Mouse (Mus musculus): ENCODE measurements around the gene Cct8l1.
A peak's percentile ranks its signal among the peaks of the same experiment; 100 is the strongest.

The Cct8l1 gene

DNA sequence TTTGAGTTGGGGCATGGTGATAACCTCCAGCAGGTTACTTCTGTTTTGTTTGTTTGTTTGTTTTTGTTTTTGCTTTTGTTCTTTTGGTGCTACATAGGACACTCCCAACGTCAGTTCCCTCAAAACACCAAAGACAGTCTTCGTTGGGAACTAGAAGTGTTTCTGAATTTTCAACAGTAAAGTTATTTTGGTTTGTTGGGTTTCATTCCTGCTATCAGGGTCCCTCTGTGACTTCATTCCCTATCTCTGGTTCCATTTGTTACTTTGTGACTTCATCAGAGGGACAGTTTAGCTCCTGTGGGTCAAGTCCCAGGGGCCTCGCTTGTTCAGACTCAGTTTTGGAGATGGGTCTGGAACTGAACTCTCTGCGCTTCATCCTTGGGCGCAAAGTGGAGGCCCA, at the start of gene Cct8l1:
Gene Cct8l1, plus strand, starts transcription at position 301 of the 400 bp plus-strand sequence.
- DNase-seq (ENCODE audit: low spot score), result no peak

DNA sequence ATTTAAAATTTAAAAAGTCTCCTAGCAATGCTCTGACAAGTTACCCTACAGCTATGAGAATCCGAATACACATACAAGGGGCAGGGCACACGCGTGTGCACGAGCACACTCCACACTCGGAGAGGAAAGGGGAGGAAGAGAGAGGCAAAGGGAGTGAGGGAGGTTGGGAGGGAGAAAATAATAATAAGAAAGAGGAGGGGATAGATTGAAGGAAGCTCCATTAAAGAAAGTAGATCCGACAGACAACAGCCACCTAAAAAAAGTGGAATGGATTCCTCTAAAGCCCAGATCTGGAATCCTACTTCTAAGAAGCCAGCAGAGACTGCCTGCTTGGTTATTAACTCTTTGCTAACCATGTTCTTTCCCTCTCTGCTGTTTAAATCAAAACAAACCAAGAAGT, 43.8 kb upstream of the Cct8l1 start:
- no peak for DNase-seq (ENCODE audit: low spot score)

DNA sequence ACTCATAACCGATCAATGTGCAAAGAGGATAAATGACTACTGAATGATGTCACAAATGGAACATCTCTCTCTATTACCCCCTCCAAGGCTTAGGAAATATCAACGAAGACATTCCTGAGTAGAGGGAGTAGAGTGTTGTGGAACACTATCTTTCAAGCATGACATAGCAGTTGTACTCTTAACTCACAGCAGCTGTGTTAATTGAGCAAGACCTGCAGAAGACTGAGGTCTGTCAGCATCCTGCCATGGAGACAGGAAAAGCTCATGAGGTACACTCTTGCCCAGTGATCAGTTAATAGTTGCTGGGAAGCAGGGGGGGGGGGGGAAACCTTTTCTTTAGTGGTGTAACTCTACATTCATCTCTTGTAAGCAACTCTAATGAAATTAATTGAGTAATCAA, 40.1 kb upstream of the Cct8l1 start:
- DNase-seq (ENCODE audit: low spot score), result no peak

DNA sequence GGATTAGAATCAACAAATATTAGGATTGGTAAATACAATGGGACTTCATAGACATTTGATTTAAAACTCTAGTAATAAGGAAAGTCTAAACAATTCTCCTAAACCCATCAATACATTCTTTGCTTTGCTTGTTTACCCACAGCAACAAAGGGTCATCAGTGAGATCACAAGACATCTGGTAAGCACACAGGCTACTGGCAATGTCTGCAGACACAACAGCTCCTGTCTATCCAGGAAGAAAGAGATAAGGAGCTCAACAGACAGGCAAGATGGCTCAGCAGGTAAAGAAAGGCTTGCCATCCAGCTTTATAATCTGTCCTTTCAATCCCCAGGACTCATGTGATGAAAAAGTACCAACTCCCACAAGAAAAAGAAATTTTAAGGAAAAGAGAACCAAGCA, 37.0 kb upstream of the Cct8l1 start:
- DNase-seq (ENCODE audit: low spot score), result no peak

DNA sequence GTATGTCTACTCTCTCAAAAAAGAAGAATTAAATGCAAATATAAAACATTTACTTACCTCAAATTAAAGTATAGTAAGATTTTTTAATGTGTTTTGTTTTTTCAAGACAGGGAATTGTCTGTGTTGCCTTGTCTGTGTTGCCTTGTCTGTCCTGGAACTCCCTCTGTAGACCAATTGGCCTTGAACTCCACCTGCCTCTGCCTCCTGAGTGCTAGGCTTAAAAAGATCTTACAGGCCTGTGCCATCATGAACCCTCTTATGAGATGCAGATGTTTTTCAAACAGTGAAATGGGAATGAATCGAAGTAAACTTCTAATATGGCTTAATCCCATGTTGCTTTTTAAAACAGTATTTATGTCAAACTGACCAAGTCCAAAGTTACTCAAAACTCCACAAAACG, 19.2 kb upstream of the Cct8l1 start:
- no peak for DNase-seq (ENCODE audit: low spot score)

DNA sequence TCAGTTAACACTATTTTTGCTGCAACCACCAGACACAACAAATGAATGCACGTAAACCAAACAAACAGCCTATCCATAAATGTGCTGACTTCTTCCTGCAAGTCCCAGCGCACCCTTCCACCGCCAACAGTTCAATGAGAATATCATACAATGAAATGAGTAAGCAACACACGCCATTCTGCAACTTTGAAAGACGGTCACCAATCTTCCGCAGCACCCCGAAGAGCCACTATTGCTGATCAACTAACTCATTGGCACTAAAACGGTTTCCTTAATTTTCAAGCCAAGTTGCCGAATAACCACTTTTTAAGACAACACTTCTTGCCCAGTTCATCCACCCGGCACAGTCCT, 18.5 kb upstream of the Cct8l1 start:
- DNase-seq (ENCODE audit: low spot score), result no peak

DNA sequence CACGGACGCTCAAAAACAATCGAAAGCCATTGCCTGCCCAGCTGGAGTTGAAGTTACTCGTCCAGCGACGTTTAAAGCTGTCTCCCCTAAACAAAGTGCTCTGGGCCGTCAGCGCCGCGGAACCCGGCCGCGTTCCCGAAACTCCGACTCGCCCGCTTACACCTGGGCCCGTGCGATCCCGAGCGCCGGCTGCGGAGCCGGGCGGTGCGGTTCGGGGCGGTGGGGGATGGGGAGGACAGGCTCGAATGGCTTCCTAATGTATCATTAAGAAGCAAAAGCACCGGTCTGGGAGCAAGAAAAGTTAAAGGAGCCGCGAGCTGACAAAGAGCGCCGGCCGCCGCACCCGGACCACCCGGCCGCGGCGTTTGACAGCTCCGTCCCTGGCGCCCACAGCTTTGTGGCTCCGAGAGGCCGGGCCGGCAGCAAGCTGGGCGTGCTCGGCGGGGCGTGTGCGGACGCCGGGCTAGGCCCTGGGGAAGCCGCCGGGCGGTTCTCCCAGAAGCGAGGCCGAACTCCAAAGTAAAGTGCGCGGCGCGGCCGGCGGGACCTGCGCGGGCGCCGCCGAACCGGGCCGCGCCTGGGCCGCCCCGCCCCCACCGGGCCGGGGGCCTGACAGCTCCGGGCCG, 18.0 kb upstream of the Cct8l1 start:
- peak; percentile 54 for DNase-seq (ENCODE audit: low spot score)

DNA sequence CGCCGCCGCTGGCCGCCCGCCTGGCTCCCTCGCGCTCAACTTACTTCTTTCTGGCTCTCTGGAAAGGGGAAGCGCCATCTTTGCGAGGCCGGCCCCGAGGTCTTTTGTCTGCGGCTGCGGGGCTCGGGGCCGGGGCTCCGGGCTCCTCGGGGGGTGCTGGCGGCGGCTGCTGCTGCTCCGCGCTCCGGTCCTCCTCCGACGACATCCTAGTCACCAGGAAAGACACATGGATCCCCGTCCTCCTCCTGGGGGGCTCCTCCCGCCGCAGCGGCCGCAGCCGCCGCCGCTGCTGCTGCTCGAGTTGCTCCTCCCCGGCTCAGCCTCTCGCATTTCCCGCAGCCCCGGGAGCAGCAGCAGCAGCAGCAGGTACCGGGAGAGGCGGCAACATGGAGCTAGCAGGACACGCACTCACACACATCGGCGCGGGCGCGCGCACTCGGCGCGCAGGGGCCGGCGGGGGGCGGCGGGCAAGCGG, 17.5 kb upstream of the Cct8l1 start, which contains the start of gene Kmt2c:
Gene Kmt2c, minus strand, starts transcription at position 438 of the 475 bp plus-strand sequence.
- peak; percentile 74 for DNase-seq (ENCODE audit: low spot score)

DNA sequence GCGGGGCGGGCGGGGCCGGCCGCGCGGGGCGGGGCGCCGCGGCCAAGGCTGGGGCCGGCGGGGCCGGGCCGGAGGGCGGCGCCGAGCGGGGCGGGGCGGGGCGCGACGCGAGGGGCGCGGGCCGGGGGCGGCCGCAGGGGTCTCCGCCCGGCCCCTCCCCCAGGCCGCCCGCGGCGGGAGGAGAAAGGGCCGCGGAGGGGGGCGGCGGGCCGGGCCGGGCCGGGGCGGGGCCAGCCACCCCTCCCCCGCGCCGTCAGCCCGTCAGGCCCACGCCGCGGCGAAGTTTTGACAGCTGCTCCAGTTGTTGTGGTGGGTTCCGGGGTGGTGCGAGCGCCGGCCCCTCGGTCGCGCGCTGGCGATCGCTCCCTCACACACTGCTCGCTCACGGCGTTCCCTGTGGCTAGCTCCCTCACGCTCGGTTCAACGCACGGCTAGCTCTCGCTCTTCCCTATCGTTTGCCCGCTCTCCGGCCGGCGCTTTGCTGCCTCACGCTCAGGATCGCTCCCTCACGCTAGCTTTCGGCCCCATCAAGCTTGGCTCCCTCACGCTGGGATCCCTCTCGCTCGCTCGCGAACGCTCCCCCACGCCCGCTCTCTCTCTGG, 16.9 kb upstream of the Cct8l1 start:
- DNase-seq (ENCODE audit: low spot score), result peak; percentile 81

DNA sequence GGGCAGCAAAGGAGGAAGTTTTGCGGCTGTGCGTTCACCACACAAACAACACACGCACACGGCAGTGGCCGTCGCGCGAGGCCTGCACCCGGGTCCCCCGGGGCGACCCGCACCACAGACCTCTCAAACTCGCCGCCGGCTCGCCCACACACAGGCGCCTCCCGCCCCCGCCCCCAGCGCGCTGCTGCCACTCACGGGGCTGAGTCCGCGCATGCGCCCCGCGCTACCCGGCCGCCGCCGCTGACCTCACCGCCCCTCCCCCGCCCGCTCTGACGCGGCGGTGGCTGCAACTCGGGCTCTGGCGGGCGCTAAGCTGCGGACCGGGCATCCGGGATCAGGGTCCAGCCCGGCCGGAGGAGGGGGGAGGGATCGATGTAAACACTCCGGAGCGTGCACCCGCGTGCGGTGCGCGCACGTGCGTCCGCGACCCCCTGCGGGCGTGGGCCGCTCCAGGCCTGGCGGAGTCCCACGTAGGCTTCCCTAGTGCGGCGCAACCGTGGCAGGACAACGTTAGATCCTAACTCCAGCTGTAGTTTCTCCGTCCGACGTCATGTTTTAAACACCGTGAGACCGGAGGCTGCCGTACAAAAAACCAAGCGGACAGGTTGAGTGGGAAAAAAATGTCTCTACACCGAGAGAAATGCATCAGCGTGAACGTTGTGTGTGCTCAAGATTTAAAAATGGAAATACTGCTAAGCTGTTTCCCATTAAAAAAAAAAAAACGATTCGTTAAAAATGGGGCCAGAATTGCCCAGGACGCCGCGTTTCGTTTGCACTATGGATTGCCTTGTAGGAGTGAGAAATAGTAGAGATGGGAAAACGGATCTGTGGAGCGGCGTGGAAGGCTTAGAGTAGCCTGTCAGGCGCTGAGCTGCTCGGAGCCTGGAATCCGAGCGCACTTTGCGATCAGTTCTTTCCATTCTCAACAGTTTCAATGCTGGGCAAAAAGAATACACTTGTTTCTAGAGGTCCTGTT, 16.2 kb upstream of the Cct8l1 start:
- peak; percentile 95 for DNase-seq (ENCODE audit: low spot score)

DNA sequence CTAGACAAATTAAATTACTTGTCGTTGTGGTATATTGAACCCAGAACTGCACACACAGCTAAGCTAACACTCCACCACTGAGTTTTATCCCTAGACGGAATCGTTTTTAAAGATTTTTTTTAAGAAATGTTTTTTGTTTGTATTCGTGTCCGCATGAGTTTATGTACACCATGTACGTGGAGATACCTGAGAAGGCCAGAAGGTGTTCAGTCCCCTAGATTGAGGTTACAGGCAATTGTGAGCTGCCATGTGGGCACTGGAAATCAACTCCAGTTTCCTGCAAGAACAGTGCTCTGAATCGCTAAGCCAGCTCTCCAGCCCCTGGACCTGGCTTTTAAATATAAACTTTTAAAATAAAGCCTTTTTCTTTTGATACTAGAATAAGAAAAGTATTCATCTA, 15.2 kb upstream of the Cct8l1 start:
- no peak for DNase-seq (ENCODE audit: low spot score)

DNA sequence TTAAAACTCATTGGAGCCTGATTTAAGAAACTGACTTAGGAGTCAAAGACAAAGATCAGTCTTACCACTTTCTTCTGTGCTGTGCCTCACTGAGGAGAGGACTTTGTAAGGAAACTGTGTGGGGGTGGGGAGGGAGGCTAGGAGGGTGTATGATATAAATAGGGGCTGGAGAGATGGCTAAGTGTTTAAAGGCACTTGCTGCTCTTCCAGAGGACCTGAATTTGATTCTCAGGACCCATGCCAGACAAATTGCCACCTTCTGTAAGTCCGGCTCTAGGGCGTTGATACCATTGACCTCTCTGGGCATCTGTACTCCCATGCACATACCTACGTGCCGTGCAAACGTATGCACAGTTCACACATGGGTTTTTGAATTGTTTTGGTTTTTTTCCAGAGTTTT, 9.8 kb upstream of the Cct8l1 start:
- no peak for DNase-seq (ENCODE audit: low spot score)

DNA sequence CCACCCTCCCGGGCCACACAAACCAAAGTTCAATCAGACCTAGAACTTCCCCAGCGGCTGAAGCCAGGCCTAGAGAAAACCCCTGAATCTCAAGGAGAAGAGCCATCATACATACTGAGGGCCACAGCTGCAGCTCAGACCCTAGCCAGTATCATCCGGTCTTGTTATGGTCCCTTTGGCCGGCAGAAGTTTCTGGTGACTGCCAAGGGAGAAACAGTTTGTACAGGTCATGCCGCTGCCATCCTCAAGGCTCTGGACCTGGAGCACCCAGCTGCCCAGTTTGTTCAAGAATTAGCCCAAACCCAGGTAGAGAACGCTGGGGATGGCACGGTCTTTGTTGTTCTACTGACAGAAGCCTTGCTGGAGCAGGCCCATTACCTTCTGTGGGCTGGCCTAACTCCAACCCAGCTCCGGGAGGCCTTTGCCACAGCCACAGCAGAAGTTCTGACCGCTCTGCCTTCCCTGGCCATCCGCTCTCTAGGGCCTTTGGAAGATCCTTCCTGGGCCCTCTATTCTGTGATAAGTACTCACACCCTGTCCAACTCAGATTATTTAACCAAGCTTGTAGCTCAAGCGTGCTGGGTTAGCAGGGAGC, 531 bp downstream of the Cct8l1 start:
- no peak for DNase-seq (ENCODE audit: low spot score)

DNA sequence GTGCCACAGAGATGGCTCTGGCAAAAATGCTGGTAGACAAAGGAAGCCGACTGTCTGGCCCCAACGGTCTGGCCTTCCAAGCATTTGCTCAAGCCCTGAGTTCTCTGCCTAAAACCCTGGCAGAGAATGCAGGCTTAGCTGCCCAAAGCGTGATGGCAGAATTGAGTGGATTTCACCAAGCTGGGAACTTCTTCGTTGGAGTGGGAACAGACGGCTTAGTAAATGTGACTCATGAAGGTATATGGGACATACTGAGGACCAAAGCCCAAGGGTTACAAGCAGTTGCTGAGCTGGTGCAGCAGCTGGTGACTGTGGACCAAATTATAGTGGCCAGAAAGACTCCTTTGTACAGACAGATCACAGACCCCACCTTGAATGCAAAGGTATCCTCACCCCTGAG, 1.7 kb downstream of the Cct8l1 start:
- no peak for DNase-seq (ENCODE audit: low spot score)

DNA sequence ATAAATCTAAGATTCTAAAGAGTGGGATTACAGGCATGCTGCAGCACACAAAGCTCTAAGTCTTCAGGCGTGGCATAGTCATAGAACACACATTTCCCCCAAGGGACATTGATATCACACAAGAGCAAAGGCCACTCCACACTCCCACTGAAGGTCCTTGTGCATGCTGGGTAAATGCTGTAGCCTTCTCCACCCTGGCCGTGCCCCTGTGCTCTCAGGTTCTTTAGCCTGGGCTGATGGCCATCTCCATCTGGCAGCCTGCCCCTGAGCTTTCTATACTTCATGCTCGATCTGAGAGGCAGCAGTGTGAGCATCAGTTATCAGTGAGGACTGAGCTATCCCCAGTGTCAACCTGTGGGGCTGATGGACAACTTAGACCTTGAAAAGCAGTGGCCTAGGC, 4.0 kb downstream of the Cct8l1 start:
- DNase-seq (ENCODE audit: low spot score), result peak; percentile 54

DNA sequence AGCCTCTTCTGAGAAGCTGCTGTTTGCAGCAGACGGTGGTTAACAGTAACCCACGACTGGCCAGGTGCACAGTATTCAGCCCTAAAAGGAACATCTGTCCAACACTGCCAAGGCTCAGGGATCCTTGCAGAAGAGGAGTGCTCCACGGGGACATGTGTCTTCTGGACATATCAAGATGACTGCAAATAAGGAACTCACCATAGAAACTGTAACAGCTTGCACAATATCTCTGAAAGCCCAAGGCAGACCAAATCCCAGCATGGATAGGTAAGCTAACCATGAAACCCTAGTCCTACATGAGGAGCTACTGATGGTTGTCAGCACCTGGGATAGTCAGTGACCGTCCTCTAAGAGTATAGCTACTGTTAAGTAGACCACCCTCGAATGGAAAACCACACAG, 5.6 kb downstream of the Cct8l1 start:
- no peak for DNase-seq (ENCODE audit: low spot score)

DNA sequence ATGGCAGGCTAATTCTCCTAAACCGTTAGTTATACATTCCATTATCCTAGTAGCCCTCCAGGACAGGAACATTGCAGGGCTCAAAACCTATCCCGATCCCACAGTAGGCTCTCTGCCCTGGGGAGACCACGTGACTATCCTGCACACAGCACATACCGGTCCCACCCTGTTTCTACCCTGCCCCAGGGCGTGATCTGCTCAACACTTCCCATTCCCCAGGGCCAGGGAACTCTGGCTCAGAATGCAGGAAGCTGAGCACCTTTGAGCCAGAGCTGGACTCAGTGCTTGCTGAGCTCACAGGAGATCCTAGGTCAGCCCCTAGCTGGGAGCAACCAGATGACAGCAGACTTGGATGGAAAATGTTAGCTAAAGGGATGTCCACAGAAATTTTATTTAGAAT, 10.2 kb downstream of the Cct8l1 start:
- DNase-seq (ENCODE audit: low spot score), result peak; percentile 64

DNA sequence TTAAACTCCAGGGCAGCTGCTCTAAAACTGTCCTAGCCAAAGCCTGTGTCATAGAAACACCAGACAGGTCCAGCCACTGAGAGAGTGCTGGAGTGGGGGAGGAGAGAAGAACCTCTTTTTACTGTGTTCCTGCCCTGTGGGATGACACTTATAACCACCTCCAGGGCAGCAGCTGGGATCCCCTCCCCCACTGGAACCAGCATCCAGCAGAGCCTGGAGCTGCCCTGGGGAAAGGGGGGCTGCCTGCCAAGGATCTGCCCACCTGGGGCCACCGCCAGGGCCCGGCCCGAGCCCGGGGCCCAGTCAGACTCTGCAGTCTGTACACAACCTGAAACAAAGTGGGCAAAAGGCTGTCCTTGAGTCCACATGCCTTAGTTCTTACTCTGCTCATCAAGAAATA, 11.1 kb downstream of the Cct8l1 start:
- peak; percentile 80 for DNase-seq (ENCODE audit: low spot score)

DNA sequence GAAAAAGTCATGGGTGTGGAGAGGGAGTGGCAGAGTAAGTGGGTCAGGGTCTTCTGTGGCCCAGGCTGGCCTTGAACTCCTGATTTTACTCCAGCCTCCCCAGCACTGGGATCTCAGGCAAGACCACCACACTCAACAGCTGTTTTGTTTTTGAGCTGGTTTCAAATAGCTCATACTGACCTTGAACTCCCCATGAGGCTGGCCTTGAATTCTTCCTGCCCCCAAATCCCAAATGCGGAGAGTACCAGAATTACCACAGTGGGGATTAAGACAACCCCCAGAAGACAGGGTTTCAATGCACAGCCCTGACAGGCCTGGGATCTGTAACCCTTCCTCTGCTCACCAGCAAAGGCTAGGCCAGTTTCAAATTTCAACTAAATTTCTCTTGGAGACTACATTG, 12.1 kb downstream of the Cct8l1 start:
- DNase-seq (ENCODE audit: low spot score), result peak; percentile 30

DNA sequence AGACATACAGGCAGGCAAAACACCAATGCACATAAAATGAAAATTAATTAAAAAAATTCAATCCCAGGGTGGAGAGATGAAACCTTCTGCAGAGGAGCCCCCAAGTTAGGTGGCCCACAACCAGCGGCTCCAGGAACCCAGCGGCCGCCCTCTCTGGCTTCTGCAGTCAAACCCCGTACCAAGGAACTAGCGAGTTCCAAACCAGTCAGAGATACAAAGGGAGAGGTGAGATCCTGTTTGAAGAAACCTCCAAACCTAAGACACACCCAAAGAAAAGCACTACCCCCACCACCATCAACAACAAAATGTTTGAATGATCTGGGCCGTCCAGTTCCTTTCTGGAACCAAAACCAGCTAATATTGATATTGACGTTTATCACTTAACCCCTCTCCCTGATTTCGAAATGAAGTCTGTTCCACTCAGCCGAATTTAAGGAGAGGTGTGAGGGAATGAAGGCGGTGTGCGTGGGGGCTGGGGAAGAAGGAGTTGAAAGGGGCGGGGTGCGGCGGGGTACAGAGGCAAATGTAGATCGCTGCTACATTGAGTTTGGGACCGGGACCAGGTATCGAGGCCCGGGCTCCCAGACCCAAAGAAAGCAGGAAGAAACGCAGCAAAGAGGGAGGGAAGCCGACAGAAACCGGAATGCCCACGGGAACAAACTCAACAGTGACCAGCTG, 13.1 kb downstream of the Cct8l1 start:
- no peak for DNase-seq (ENCODE audit: low spot score)

DNA sequence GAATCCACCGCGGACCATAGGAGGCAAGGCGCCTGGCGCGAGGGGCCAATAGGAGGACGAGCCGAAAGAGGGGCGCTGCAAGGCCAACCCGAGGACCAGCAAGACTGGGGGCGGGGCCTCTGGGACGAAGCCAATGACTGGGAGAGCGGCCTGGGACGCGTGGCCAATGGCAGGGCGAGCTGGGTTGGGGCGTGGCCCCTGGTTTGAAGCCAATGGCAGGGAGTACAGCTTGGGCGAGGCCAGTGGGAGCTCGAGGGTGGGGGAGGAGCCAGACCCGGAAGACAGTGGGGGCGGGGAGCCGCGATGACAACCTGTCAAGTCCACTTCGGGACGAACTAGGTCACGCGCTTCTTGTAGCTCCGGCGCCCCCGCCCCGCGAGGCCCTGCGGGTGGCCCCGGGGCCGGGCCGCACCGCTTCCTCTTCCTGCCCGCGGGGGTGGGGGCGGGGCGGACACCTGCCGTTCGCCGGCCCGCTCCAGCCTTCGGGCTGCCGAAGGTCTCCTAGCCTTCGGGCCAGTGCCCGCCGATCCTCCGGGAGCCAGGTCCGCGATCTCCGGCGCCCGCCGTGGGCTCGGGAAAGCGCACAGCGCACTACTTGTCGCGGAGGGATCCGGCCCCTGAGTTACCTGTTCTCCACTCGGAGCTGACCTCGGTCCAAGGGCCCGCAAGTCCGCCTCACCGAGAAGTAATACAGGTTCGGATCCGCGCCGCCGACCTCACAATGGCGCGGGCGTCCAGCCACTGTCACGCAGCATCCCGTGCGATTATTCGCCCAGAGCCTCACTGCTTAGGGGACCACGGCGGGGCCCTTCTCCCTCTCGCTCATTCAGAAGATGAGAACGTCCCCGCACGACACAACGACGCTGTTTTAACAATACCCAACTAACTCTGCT, 13.9 kb downstream of the Cct8l1 start:
- DNase-seq (ENCODE audit: low spot score), result peak; percentile 100
